Mouse (Mus musculus) embryonic facial prominence, embryonic 14.5 days (tissue): ENCODE results near the gene Cd4. TPM values are rescaled to one million over a fixed set of nuclear protein-coding genes. Genes with fewer than 3 reads are reported as not detected.

Experiments used
- ATAC-seq: fragments of 200-750 bp; cut with Nextera tagmentation; 2 replicates; pipeline ENCODE4 v1.8.0; 2017; ENCODE audit warnings: low read depth, moderate number of reproducible peaks, moderate TSS enrichment
- DNase-seq: peaks from one replicate; pipeline ENCODE4 v3.0.0-alpha.2; 2015; ENCODE audit warnings: low spot score
- H3K27ac ChIP-seq: fragments of 300-500 bp; sonication (generic); replicated peaks from 2 replicates; pipeline ENCODE4 v1.5.1; 2014; ENCODE audit warnings: low read depth, mild to moderate bottlenecking, low read length, moderate library complexity
- H3K27me3 ChIP-seq: fragments of 300-500 bp; sonication (generic); replicated peaks from 2 replicates; pipeline ENCODE4 v1.6.1; 2014; ENCODE audit warnings: low read length; ENCODE audit not compliant: control insufficient read depth, insufficient read depth
- H3K36me3 ChIP-seq: fragments of 300-500 bp; sonication (generic); 2 replicates; pipeline ENCODE4 v1.6.1; 2014; ENCODE audit warnings: low read length, mixed read lengths; ENCODE audit not compliant: control insufficient read depth, insufficient read depth
- H3K4me1 ChIP-seq: fragments of 300-500 bp; sonication (generic); 2 replicates; pipeline ENCODE4 v1.6.1; 2014; ENCODE audit warnings: antibody characterized with exemption, low read length; ENCODE audit not compliant: control insufficient read depth, insufficient read depth
- H3K4me2 ChIP-seq: fragments of 300-500 bp; sonication (generic); 2 replicates; pipeline ENCODE4 v1.6.1; 2014; ENCODE audit warnings: low read depth, mild to moderate bottlenecking, low read length, moderate library complexity, mixed read lengths
- H3K4me3 ChIP-seq: fragments of 300-500 bp; sonication (generic); 2 replicates; pipeline ENCODE4 v1.5.1; 2014; ENCODE audit warnings: low read depth, mild to moderate bottlenecking, low read length
- H3K9ac ChIP-seq: fragments of 300-500 bp; sonication (generic); 2 replicates; pipeline ENCODE4 v1.6.1; 2014; ENCODE audit warnings: low read depth, mild to moderate bottlenecking, low read length, moderate library complexity, mixed read lengths
- H3K9me3 ChIP-seq: fragments of 300-500 bp; sonication (generic); 2 replicates; pipeline ENCODE4 v1.6.1; 2016; ENCODE audit warnings: low read length; ENCODE audit not compliant: control insufficient read depth
- WGBS: fragments of 180-500 bp; shearing (Covaris S2); extraction: QIAGEN DNeasy Blood & Tissue Kit; methylation state at CpG from one replicate; pipeline ENCODE4 v1.1.7; 2014; 5-methylcytosine and 5-hydroxymethylcytosine counted together
- polyA plus RNA-seq: library from polyadenylated mRNA; unstranded; fragments of >200 nt; fragmentation: Nextera tagmentation; extraction: Ambion mirVana; gene quantifications from 2 replicates; pipeline ENCODE4 v1.2.1, GENCODE M21; 2014

Cd4 gene
- polyA plus RNA-seq, 1 experiment from 2014 or later = 0.25 TPM

- peak overlapping the region; percentile 97 for H3K9ac ChIP-seq
- WGBS = 18% methylated on average over 1 of the region's 1 CpGs
- peak overlapping the region; percentile 98 for H3K4me3 ChIP-seq
- peak overlapping the region; percentile 97 for H3K27ac ChIP-seq
- DNase-seq (no peak), ATAC-seq (no peak)
- peaks cover 28% of the 10 kb centered on the region for H3K36me3 ChIP-seq
- peaks cover 29% of the 10 kb centered on the region for H3K4me1 ChIP-seq
- no peaks in the 10 kb centered on the region for H3K9me3 ChIP-seq
- H3K4me2 ChIP-seq = peak overlapping the region; percentile 51
- no peaks in the 10 kb centered on the region for H3K27me3 ChIP-seq
Measured at GRCm38 (mm10) chr6:124930231-124930630, 42.2 kb upstream of the Cd4 start.

- Histone ChIP-seq H3K4me3 (no peak overlapping the region), H3K27me3 (no peaks in the 10 kb centered on the region), H3K27ac (peak overlapping the region; percentile 83), H3K9me3 (no peaks in the 10 kb centered on the region), H3K4me2 (peak overlapping the region; percentile 24; the same call in 1 of the 2 replicates), H3K36me3 (no peaks in the 10 kb centered on the region), H3K4me1 (peaks cover 31% of the 10 kb centered on the region), H3K9ac (peak overlapping the region; percentile 25; the same call in 1 of the 2 replicates)
- peak; percentile 78 for DNase-seq
- no peak; the same call in 1 of the 2 replicates for ATAC-seq
- WGBS = 31% methylated on average over 5 of the region's 5 CpGs
Measured at GRCm38 (mm10) chr6:124925941-124926340, 37.9 kb upstream of the Cd4 start.

- no peaks in the 10 kb centered on the region for H3K27me3 ChIP-seq
- 27% methylated on average over 12 of the region's 12 CpGs for WGBS
- ATAC-seq (no peak), DNase-seq (no peak)
- peaks cover 35% of the 10 kb centered on the region for H3K4me1 ChIP-seq
- H3K36me3 ChIP-seq = no peaks in the 10 kb centered on the region
- no peak overlapping the region for H3K4me3 ChIP-seq
- H3K4me2 ChIP-seq = peak overlapping the region; percentile 24
- H3K9me3 ChIP-seq = no peaks in the 10 kb centered on the region
- H3K9ac ChIP-seq = peak overlapping the region; percentile 22; the same call in 1 of the 2 replicates
- H3K27ac ChIP-seq = peak overlapping the region; percentile 83
Measured at GRCm38 (mm10) chr6:124925173-124925793, 37.3 kb upstream of the Cd4 start.

GRCm38 (mm10) chr6:124921539-124921938, 33.5 kb upstream of the Cd4 start:
- DNase-seq = no peak
- H3K36me3 ChIP-seq = no peaks in the 10 kb centered on the region
- H3K4me3 ChIP-seq = no peak overlapping the region
- H3K4me1 ChIP-seq = peaks cover 41% of the 10 kb centered on the region
- H3K27ac ChIP-seq = peak overlapping the region; percentile 100; the same call in 1 of the 2 replicates
- 62% methylated on average over 4 of the region's 4 CpGs for WGBS
- no peak overlapping the region for H3K9ac ChIP-seq
- no peak for ATAC-seq
- no peaks in the 10 kb centered on the region for H3K27me3 ChIP-seq
- no peaks in the 10 kb centered on the region for H3K9me3 ChIP-seq
- H3K4me2 ChIP-seq = no peak overlapping the region

GRCm38 (mm10) chr6:124920318-124921085, 32.5 kb upstream of the Cd4 start:
- DNase-seq (no peak), ATAC-seq (no peak)
- WGBS = 19% methylated on average over 9 of the region's 9 CpGs
- Histone ChIP-seq H3K9ac (peak overlapping the region; percentile 46), H3K27ac (peak overlapping the region; percentile 100), H3K9me3 (no peaks in the 10 kb centered on the region), H3K4me2 (peak overlapping the region; percentile 99), H3K36me3 (no peaks in the 10 kb centered on the region), H3K27me3 (no peaks in the 10 kb centered on the region), H3K4me3 (peak overlapping the region; percentile 28), H3K4me1 (peaks cover 39% of the 10 kb centered on the region)

- Histone ChIP-seq H3K4me2 (peak within 1 kb of the TSS; percentile 99), H3K4me1 (peaks cover 41% of the 10 kb centered on the region), H3K9ac (peak within 1 kb of the TSS; percentile 46), H3K36me3 (peaks cover 2% of the 10 kb centered on the region), H3K27me3 (no peaks in the 10 kb centered on the region), H3K4me3 (peak within 1 kb of the TSS; percentile 28), H3K9me3 (no peaks in the 10 kb centered on the region), H3K27ac (peak within 1 kb of the TSS; percentile 100)
- under 1% methylated on average over 13 of the region's 13 CpGs for WGBS
- ATAC-seq (peak; percentile 87), DNase-seq (peak; percentile 98)
Measured at GRCm38 (mm10) chr6:124919695-124920317, 31.8 kb upstream of the Cd4 start, which contains the start of gene Ptms. Gene Ptms (minus strand): TSS chr6:124920103.

- ATAC-seq (no peak), DNase-seq (no peak)
- peak overlapping the region; percentile 93 for H3K4me3 ChIP-seq
- H3K4me1 ChIP-seq = peaks cover 42% of the 10 kb centered on the region
- 23% methylated on average over 13 of the region's 14 CpGs for WGBS
- peaks cover 9% of the 10 kb centered on the region for H3K36me3 ChIP-seq
- no peaks in the 10 kb centered on the region for H3K27me3 ChIP-seq
- peak overlapping the region; percentile 99 for H3K4me2 ChIP-seq
- H3K9ac ChIP-seq = peak overlapping the region; percentile 39; the same call in 1 of the 2 replicates
- H3K27ac ChIP-seq = peak overlapping the region; percentile 100
- no peaks in the 10 kb centered on the region for H3K9me3 ChIP-seq
Measured at GRCm38 (mm10) chr6:124918890-124919627, 31.0 kb upstream of the Cd4 start.

- Histone ChIP-seq H3K9me3 (no peaks in the 10 kb centered on the region), H3K27me3 (no peaks in the 10 kb centered on the region), H3K4me1 (peaks cover 42% of the 10 kb centered on the region), H3K4me3 (peak overlapping the region; percentile 93), H3K4me2 (peak overlapping the region; percentile 99), H3K36me3 (peaks cover 17% of the 10 kb centered on the region), H3K9ac (peak overlapping the region; percentile 99), H3K27ac (peak overlapping the region; percentile 100)
- 7% methylated on average over 7 of the region's 7 CpGs for WGBS
- ATAC-seq (no peak), DNase-seq (no peak)
Measured at GRCm38 (mm10) chr6:124918331-124918690, 30.3 kb upstream of the Cd4 start.
